Mouse (Mus musculus) Patski (cell line): ENCODE results near the gene Rgs19. TPM values are rescaled to one million over a fixed set of nuclear protein-coding genes. Genes with fewer than 3 reads are reported as not detected.

ENCODE experiments used
- ATAC-seq: fragments of 100-300 bp; one replicate; pipeline ENCODE4 v1.8.0; 2021
- CTCF ChIA-PET: fragments of 350-600 bp; sonication (Branson Sonifier 250); formaldehyde crosslinking; loops from one replicate; lab custom pipeline; 2022; ENCODE audit warnings: inconsistent platforms; lab: Charles Lee
- POLR2A ChIA-PET: fragments of 350-600 bp; sonication (Branson Sonifier 250); formaldehyde crosslinking; loops from one replicate; lab custom pipeline; 2022; ENCODE audit warnings: antibody characterized with exemption, inconsistent platforms; lab: Charles Lee
- DNase-seq: peaks from one replicate; pipeline ENCODE4 v3.0.0-alpha.2; 2011; ENCODE audit warnings: low read depth, low spot score
- H3K27me3 ChIP-seq: fragments of 371-371 bp; one replicate; pipeline ENCODE4 v1.5.1; 2021
- CTCF ChIP-seq: fragments of 100-300 bp; IDR thresholded peaks from one replicate; pipeline ENCODE4 v1.5.1; 2021
- in situ Hi-C: fragments of 300-500 bp; cut with MboI; formaldehyde crosslinking; loops from 3 replicates; pipeline ENCODE4 v1.11.1; 2018; ENCODE audit warnings: low pct_unique_long_range_greater_than_20kb, mixed read lengths
- polyA plus RNA-seq: library from polyadenylated mRNA; unstranded; gene quantifications from one replicate; pipeline ENCODE4 v1.2.3, GENCODE M21; 2021

Rgs19 gene
- polyA plus RNA-seq, 1 experiment from 2014 or later: 42.4 TPM

- TF ChIP-seq CTCF: no peak
- peaks cover 15% of the 10 kb centered on the region for H3K27me3 ChIP-seq
- in situ Hi-C loops: no loop called here
- CTCF ChIA-PET: interaction anchor here (0.7 to 1.2 kb wide), 2 partner anchors 11 to 19 kb away, joined by 3 read pairs; no protein-coding TSS in a partner anchor
- POLR2A ChIA-PET: no interaction called here
- ATAC-seq (no peak), DNase-seq (no peak)
Observed at GRCm38 (mm10) chr2:181698241-181698640, 4.5 kb upstream of the Rgs19 start, which contains the start of gene Lkaaear1. Lkaaear1 (minus strand) TSS chr2:181698442.

GRCm38 (mm10) chr2:181696801-181697420 is 3.1 kb upstream of the Rgs19 start:
- peaks cover 1% of the 10 kb centered on the region for H3K27me3 ChIP-seq
- in situ Hi-C loops: no loop called here
- ATAC-seq (no peak), DNase-seq (no peak)
- ChIA-PET POLR2A (no interaction called here), CTCF (no interaction called here)
- no peak for TF ChIP-seq CTCF

- ChIA-PET CTCF (interaction anchor here (1.1 kb wide), 1 partner anchor 12 kb away, joined by 5 read pairs; no protein-coding TSS in a partner anchor), POLR2A (no interaction called here)
- ATAC-seq: no peak
- no peak for DNase-seq
- no peak for TF ChIP-seq CTCF
- in situ Hi-C loops: no loop called here
- no peaks in the 10 kb centered on the region for H3K27me3 ChIP-seq
Observed at GRCm38 (mm10) chr2:181695776-181696175, 2.0 kb upstream of the Rgs19 start.

GRCm38 (mm10) chr2:181694581-181694980 is 804 bp upstream of the Rgs19 start:
- CTCF ChIA-PET: no interaction called here
- TF ChIP-seq CTCF: no peak
- no peaks in the 10 kb centered on the region for H3K27me3 ChIP-seq
- POLR2A ChIA-PET: no interaction called here
- no peak for ATAC-seq
- in situ Hi-C loops: no loop called here
- DNase-seq: no peak

- in situ Hi-C loops: no loop called here
- H3K27me3 ChIP-seq: no peaks in the 10 kb centered on the region
- POLR2A ChIA-PET: no interaction called here
- CTCF ChIA-PET: interaction anchor here (1.2 to 1.7 kb wide), 2 partner anchors 14 to 33 kb away, joined by 4 to 8 read pairs; no protein-coding TSS in a partner anchor
- no peak for TF ChIP-seq CTCF
- ATAC-seq (no peak), DNase-seq (no peak)
Observed at GRCm38 (mm10) chr2:181692304-181692703, 1.5 kb downstream of the Rgs19 start.

- ChIA-PET CTCF (interaction anchor here (1.2 to 1.7 kb wide), 2 partner anchors 13 to 32 kb away, joined by 4 to 8 read pairs; no protein-coding TSS in a partner anchor), POLR2A (no interaction called here)
- TF ChIP-seq CTCF: no peak
- DNase-seq: no peak
- ATAC-seq: no peak
- in situ Hi-C loops: no loop called here
- H3K27me3 ChIP-seq: no peaks in the 10 kb centered on the region
Observed at GRCm38 (mm10) chr2:181691571-181691970, 2.2 kb downstream of the Rgs19 start.

GRCm38 (mm10) chr2:181691083-181691482 is 2.7 kb downstream of the Rgs19 start:
- POLR2A ChIA-PET: no interaction called here
- H3K27me3 ChIP-seq: no peaks in the 10 kb centered on the region
- CTCF ChIA-PET: interaction anchor here (1.2 kb wide), 1 partner anchor 32 kb away, joined by 4 read pairs; no protein-coding TSS in a partner anchor
- DNase-seq (no peak), ATAC-seq (no peak)
- no peak for TF ChIP-seq CTCF
- in situ Hi-C loops: no loop called here

- ATAC-seq: no peak
- no peaks in the 10 kb centered on the region for H3K27me3 ChIP-seq
- TF ChIP-seq CTCF: no peak
- in situ Hi-C loops: no loop called here
- ChIA-PET POLR2A (no interaction called here), CTCF (no interaction called here)
- no peak for DNase-seq
Observed at GRCm38 (mm10) chr2:181689466-181690160, 4.2 kb downstream of the Rgs19 start.

- in situ Hi-C loops: no loop called here
Observed at GRCm38 (mm10) chr2:181687586-181687985, 6.2 kb downstream of the Rgs19 start.

GRCm38 (mm10) chr2:181685686-181686085 is 8.1 kb downstream of the Rgs19 start:
- DNase-seq: no peak
- in situ Hi-C loops: no loop called here
- ChIA-PET CTCF (no interaction called here), POLR2A (interaction anchor here (0.6 kb wide), 1 partner anchor 64 kb away, joined by 3 read pairs; no protein-coding TSS in a partner anchor)
- no peak for ATAC-seq
- H3K27me3 ChIP-seq: no peaks in the 10 kb centered on the region
- no peak for TF ChIP-seq CTCF

More at GRCm38 (mm10) chr2:181687586-181687985, 6.2 kb downstream of the Rgs19 start:
- no peak for DNase-seq
- CTCF ChIA-PET: interaction anchor here (1.8 kb wide), 1 partner anchor 9 kb away, joined by 6 read pairs; no protein-coding TSS in a partner anchor
- no peaks in the 10 kb centered on the region for H3K27me3 ChIP-seq
- ATAC-seq: no peak
- POLR2A ChIA-PET: no interaction called here
- TF ChIP-seq CTCF: no peak

- ATAC-seq (no peak), DNase-seq (no peak)
- ChIA-PET POLR2A (no interaction called here), CTCF (no interaction called here)
- TF ChIP-seq CTCF: no peak
- in situ Hi-C loops: no loop called here
- H3K27me3 ChIP-seq: no peaks in the 10 kb centered on the region
Observed at GRCm38 (mm10) chr2:181684713-181685112, 9.1 kb downstream of the Rgs19 start.
